Mouse (Mus musculus): ENCODE results near the gene Dpp9. TPM values are rescaled to one million over a fixed set of nuclear protein-coding genes. Genes with fewer than 3 reads are reported as not detected.

Gene Dpp9
- total RNA-seq (2014; rRNA removed) (16.2 and 21.9 TPM in 2 replicates), polyA plus RNA-seq (2015; fragmentation: Nextera tagmentation; extraction: Ambion mirVana) (16.1 and 19.5 TPM in 2 replicates)

GRCm38 (mm10) chr17:56218377-56219191 is at the start of gene Dpp9:
Gene Dpp9, minus strand, starts transcription at chr17:56218905.
- Histone ChIP-seq H3K27ac (ENCODE audit: low read depth, low read length) (peak within 1 kb of the TSS; percentile 91), H3K36me3 (ENCODE audit: insufficient read depth) (no peaks in the 10 kb centered on the region), H3K9me3 (ENCODE audit: low read length) (no peaks in the 10 kb centered on the region), H3K27me3 (ENCODE audit: insufficient read depth, low read length) (no peaks in the 10 kb centered on the region), H3K9ac (peak within 1 kb of the TSS; percentile 79), H3K4me2 (ENCODE audit: low read depth) (peak within 1 kb of the TSS; percentile 91), H3K4me1 (ENCODE audit: insufficient read depth) (peaks cover 15% of the 10 kb centered on the region), H3K4me3 (ENCODE audit: low read depth, low read length) (peak within 1 kb of the TSS; percentile 72)
- peak; percentile 94 for DNase-seq
- ATAC-seq = peak; percentile 99
- 1% methylated on average over 71 of the region's 78 CpGs for WGBS
- peak; percentile 49 for TF ChIP-seq CTCF (IDR thresholded peaks at IDR 0.05; ENCODE audit: low read depth)

- H3K27ac ChIP-seq (ENCODE audit: low read depth, low read length) = no peak overlapping the region
- peaks cover 6% of the 10 kb centered on the region; the same call in 1 of the 2 replicates for H3K4me1 ChIP-seq (ENCODE audit: insufficient read depth)
- no peaks in the 10 kb centered on the region for H3K9me3 ChIP-seq (ENCODE audit: low read length)
- H3K4me2 ChIP-seq (ENCODE audit: low read depth) = no peak overlapping the region
- peaks cover 27% of the 10 kb centered on the region for H3K36me3 ChIP-seq (ENCODE audit: insufficient read depth)
- H3K9ac ChIP-seq = no peak overlapping the region
- H3K27me3 ChIP-seq (ENCODE audit: insufficient read depth, low read length) = no peaks in the 10 kb centered on the region
- WGBS = 70% methylated on average over 3 of the region's 3 CpGs
- no peak overlapping the region for H3K4me3 ChIP-seq (ENCODE audit: low read depth, low read length)
- DNase-seq (no peak), ATAC-seq (no peak)
- TF ChIP-seq CTCF (IDR thresholded peaks at IDR 0.05; ENCODE audit: low read depth) = no peak
Observed at GRCm38 (mm10) chr17:56266271-56266670, 47.6 kb upstream of the Dpp9 start.

GRCm38 (mm10) chr17:56265869-56266268 is 47.2 kb upstream of the Dpp9 start:
- DNase-seq (no peak), ATAC-seq (no peak)
- Histone ChIP-seq H3K4me1 (ENCODE audit: insufficient read depth) (peaks cover 6% of the 10 kb centered on the region; the same call in 1 of the 2 replicates), H3K27ac (ENCODE audit: low read depth, low read length) (no peak overlapping the region), H3K9ac (no peak overlapping the region), H3K36me3 (ENCODE audit: insufficient read depth) (peaks cover 31% of the 10 kb centered on the region), H3K9me3 (ENCODE audit: low read length) (no peaks in the 10 kb centered on the region), H3K4me3 (ENCODE audit: low read depth, low read length) (no peak overlapping the region), H3K4me2 (ENCODE audit: low read depth) (no peak overlapping the region), H3K27me3 (ENCODE audit: insufficient read depth, low read length) (no peaks in the 10 kb centered on the region)
- no peak for TF ChIP-seq CTCF (IDR thresholded peaks at IDR 0.05; ENCODE audit: low read depth)
- WGBS = 90% methylated on average over 3 of the region's 3 CpGs

- peaks cover 39% of the 10 kb centered on the region for H3K36me3 ChIP-seq (ENCODE audit: insufficient read depth)
- WGBS = 94% methylated on average over 4 of the region's 4 CpGs
- ATAC-seq = no peak
Observed at GRCm38 (mm10) chr17:56265011-56265410, 46.3 kb upstream of the Dpp9 start.

GRCm38 (mm10) chr17:56264020-56264419 is 45.3 kb upstream of the Dpp9 start:
- TF ChIP-seq CTCF (IDR thresholded peaks at IDR 0.05; ENCODE audit: low read depth) = peak; percentile 87
- Histone ChIP-seq H3K4me3 (ENCODE audit: low read depth, low read length) (no peak overlapping the region), H3K4me2 (ENCODE audit: low read depth) (no peak overlapping the region), H3K9ac (no peak overlapping the region), H3K9me3 (ENCODE audit: low read length) (no peaks in the 10 kb centered on the region), H3K27ac (ENCODE audit: low read depth, low read length) (no peak overlapping the region), H3K36me3 (ENCODE audit: insufficient read depth) (peaks cover 49% of the 10 kb centered on the region), H3K4me1 (ENCODE audit: insufficient read depth) (peaks cover 13% of the 10 kb centered on the region; the same call in 1 of the 2 replicates), H3K27me3 (ENCODE audit: insufficient read depth, low read length) (no peaks in the 10 kb centered on the region)
- WGBS = 19% methylated on average over 8 of the region's 8 CpGs
- ATAC-seq (peak; percentile 83), DNase-seq (peak; percentile 79)

More at GRCm38 (mm10) chr17:56265011-56265410, 46.3 kb upstream of the Dpp9 start:
- Histone ChIP-seq H3K9ac (no peak overlapping the region), H3K4me2 (ENCODE audit: low read depth) (no peak overlapping the region), H3K27me3 (ENCODE audit: insufficient read depth, low read length) (no peaks in the 10 kb centered on the region), H3K4me3 (ENCODE audit: low read depth, low read length) (no peak overlapping the region), H3K4me1 (ENCODE audit: insufficient read depth) (peaks cover 6% of the 10 kb centered on the region; the same call in 1 of the 2 replicates), H3K9me3 (ENCODE audit: low read length) (no peaks in the 10 kb centered on the region), H3K27ac (ENCODE audit: low read depth, low read length) (no peak overlapping the region)
- TF ChIP-seq CTCF (IDR thresholded peaks at IDR 0.05; ENCODE audit: low read depth) = no peak
- no peak for DNase-seq

- no peak overlapping the region for H3K4me2 ChIP-seq (ENCODE audit: low read depth)
- no peaks in the 10 kb centered on the region for H3K9me3 ChIP-seq (ENCODE audit: low read length)
- no peak overlapping the region for H3K4me3 ChIP-seq (ENCODE audit: low read depth, low read length)
- no peak overlapping the region for H3K27ac ChIP-seq (ENCODE audit: low read depth, low read length)
- DNase-seq (no peak), ATAC-seq (no peak)
- TF ChIP-seq CTCF (IDR thresholded peaks at IDR 0.05; ENCODE audit: low read depth) = no peak
- no peaks in the 10 kb centered on the region for H3K27me3 ChIP-seq (ENCODE audit: insufficient read depth, low read length)
- WGBS = 83% methylated on average over 3 of the region's 3 CpGs
- peaks cover 59% of the 10 kb centered on the region for H3K36me3 ChIP-seq (ENCODE audit: insufficient read depth)
- H3K9ac ChIP-seq = no peak overlapping the region
- peaks cover 12% of the 10 kb centered on the region; the same call in 1 of the 2 replicates for H3K4me1 ChIP-seq (ENCODE audit: insufficient read depth)
Observed at GRCm38 (mm10) chr17:56262645-56263094, 44.0 kb upstream of the Dpp9 start.

- Histone ChIP-seq H3K27ac (ENCODE audit: low read depth, low read length) (no peak overlapping the region), H3K9ac (no peak overlapping the region), H3K4me2 (ENCODE audit: low read depth) (no peak overlapping the region), H3K4me3 (ENCODE audit: low read depth, low read length) (no peak overlapping the region), H3K27me3 (ENCODE audit: insufficient read depth, low read length) (no peaks in the 10 kb centered on the region), H3K36me3 (ENCODE audit: insufficient read depth) (peaks cover 59% of the 10 kb centered on the region), H3K4me1 (ENCODE audit: insufficient read depth) (peaks cover 14% of the 10 kb centered on the region; the same call in 1 of the 2 replicates), H3K9me3 (ENCODE audit: low read length) (no peaks in the 10 kb centered on the region)
- ATAC-seq (no peak), DNase-seq (no peak)
- TF ChIP-seq CTCF (IDR thresholded peaks at IDR 0.05; ENCODE audit: low read depth) = no peak
- 74% methylated on average over 3 of the region's 3 CpGs for WGBS
Observed at GRCm38 (mm10) chr17:56261166-56261565, 42.5 kb upstream of the Dpp9 start.

Measured in forebrain, postnatal 0 days (tissue).